Mouse (Mus musculus): Measurements from ENCODE around the gene Olfr1353.
"Not testable (repeated sequence)": the region's sequence is repeated elsewhere in the genome, so short reads cannot be mapped to it uniquely, and the experiment has no call there.

The Olfr1353 gene

DNA sequence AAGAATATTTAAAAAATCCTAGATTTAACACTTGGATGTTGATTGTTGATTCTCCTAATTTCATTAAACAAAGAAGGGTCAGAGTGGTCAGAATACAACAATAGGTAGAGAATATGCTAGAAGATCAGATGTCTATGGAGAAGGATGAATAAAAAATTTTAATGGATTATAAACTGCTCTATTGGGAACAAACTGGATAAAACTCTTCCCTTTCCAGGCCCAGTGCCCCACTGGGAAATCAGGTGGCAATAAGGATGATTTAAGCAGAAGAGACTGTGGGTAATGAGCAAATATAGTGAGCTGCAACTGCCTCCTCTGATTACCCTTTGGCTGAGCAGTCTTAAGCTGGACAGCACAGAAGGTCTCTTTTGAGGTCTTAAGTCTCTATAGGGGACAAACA is at the start of gene Olfr1353:
TSS of gene Olfr1353 (plus strand) at position 301 of the 400 bp plus-strand sequence.
- not testable (repeated sequence) for DNase-seq (ENCODE audit: low spot score)

DNA sequence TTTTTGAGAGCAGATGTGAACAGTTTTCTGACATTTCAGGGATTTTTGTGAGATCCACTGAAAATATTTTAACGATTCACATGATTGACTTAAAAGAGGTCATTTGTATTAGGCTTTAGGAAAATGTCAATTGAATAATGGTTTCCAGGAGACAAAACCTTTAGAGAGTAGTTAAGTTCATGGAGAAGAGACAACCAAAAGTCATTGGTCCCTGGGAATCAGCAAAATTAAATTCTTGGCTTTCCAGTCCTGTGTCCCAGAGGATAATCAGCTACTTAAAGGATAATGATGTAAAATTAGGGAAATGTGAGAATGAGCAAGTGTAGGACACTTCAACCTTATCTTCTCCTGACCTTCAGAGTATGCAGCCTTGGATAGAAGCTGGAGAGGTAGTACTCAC is 12.8 kb upstream of the Olfr1353 start, which contains the start of gene Olfr8:
TSS of gene Olfr8 (plus strand) at position 301 of the 400 bp plus-strand sequence.
- not testable (repeated sequence) for DNase-seq (ENCODE audit: low spot score)

DNA sequence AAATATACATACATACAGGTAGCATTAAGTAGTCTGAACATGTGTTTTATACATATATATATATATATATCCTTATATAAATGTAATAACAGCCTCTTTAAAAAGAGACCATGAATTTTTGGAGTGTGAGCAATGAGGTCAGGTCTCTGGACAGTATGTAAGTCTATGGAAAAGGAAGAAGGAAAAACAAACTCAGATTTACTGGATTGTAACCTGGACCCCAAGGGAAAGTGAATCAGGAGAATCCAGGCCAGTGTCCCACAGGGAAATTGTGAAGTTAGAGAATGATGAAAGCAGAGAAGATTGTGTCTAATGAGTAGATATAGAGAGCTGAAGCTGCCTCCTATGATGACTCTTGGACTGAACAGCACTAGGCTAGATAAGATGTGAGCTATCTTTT is 17.6 kb downstream of the Olfr1353 start, which contains the start of gene Olfr1352:
TSS of gene Olfr1352 (plus strand) at position 301 of the 400 bp plus-strand sequence.
- DNase-seq (ENCODE audit: low spot score), result no peak

DNA sequence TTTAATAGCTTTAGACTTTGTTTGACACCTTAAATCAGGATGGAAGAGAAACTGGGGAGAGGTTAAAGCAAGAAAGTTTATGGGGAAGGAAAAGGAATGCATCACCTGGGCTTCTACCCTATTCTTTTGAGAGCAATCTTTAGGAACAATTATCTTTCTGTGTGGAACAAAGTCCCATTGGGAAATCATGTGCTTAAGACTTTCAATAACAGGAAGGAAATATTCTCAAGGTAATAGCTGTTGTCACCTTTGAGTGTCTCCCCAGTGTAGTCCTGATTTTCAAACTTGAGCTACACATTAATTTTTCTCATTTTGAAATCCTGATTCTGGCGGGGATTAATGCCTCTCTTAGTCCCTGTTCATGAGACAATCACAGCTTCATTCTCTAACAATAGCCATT is 49.1 kb downstream of the Olfr1353 start, which contains the start of gene Olfr1351:
TSS of gene Olfr1351 (plus strand) at position 301 of the 400 bp plus-strand sequence.
- no peak for DNase-seq (ENCODE audit: low spot score)

Data from layer of hippocampus, adult 9-10 months (tissue).